Mouse (Mus musculus) urinary bladder, adult 18-20 months (tissue): Measurements from ENCODE around the gene Gtsf2.
A peak's percentile ranks its signal among the peaks of the same experiment; 100 is the strongest.
"Not testable (repeated sequence)": the region's sequence is repeated elsewhere in the genome, so short reads cannot be mapped to it uniquely, and the experiment has no call there.

Experiments used
- DNase-seq, 2 experiments: peaks; one replicate each; pipeline ENCODE4 v3.0.0; 2022; ENCODE audit warnings: low spot score in 2 of 2, mixed read lengths in 2 of 2

The Gtsf2 gene

DNA sequence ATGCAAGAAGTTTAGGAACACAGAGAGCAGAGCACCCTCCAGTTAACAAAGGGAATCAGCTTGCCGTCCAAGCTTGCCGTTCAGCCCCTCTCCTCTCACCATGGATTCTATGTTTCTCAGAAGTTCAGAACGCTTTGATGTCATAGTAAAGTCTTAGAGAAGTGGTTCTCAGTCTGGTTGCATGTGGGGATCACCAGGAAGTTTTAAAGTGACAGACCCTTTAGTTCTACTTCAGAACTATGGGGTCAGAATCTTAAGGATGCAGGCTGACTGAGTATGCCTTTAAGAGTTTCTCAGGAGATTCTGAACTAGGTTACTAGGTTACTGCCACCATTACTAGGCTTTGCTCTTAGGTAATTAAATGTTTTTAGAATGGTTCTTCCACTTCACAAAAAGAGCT lies at the start of gene Gtsf2:
Gene Gtsf2, minus strand, starts transcription at position 101 of the 400 bp plus-strand sequence.
- DNase-seq, result no peak

GRCm38 (mm10) chr15:103496204-103497140 lies 48.2 kb upstream of the Gtsf2 start:
- no peak for DNase-seq

GRCm38 (mm10) chr15:103488336-103488735 lies 40.1 kb upstream of the Gtsf2 start:
- no peak for DNase-seq

- no peak for DNase-seq
These were observed 38.4 kb upstream of the Gtsf2 start for GRCm38 (mm10) chr15:103486658-103487057.

DNA sequence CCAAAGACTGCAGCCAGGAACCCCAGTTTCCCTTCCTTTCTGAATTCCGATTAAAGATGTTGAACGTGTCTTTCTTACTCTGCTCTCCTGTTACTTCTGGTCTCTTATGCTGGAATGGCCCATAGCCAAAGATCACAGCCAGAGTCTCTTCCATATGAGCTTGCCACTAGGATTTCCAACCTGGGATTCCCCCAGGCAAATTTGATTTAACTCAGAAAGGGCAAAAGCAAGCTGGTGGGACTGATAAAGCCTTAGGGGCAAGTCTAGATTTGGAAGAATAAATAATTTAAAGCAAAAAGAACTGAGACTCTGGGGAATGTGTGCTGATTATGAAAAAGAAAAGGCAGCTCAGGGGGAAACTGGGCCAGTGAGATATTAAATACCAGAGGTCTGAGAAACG lies 36.8 kb upstream of the Gtsf2 start:
- DNase-seq, result no peak

DNA sequence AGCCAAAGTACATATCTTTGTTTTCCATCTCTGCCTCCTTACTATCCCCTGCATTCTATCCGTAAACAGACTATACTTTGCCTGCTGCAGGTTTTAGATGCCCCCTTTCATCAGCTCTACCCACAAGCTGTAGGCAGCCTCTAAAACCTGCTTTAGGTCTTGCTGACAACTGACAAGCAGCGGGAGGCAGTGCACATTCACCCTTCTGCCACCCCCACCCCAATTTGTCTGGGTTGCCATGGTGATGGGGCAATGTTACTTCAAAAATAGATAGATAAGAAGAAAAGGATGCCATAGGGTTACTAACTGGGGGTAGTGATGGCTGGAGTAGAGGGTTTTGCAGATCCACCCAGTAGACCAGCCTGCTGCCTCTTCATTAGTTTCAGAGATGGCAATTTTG lies 36.2 kb upstream of the Gtsf2 start:
- DNase-seq, result no peak

GRCm38 (mm10) chr15:103482488-103482887 lies 34.2 kb upstream of the Gtsf2 start:
- DNase-seq, result no peak

GRCm38 (mm10) chr15:103480129-103480528 lies 31.9 kb upstream of the Gtsf2 start:
- no peak for DNase-seq

DNA sequence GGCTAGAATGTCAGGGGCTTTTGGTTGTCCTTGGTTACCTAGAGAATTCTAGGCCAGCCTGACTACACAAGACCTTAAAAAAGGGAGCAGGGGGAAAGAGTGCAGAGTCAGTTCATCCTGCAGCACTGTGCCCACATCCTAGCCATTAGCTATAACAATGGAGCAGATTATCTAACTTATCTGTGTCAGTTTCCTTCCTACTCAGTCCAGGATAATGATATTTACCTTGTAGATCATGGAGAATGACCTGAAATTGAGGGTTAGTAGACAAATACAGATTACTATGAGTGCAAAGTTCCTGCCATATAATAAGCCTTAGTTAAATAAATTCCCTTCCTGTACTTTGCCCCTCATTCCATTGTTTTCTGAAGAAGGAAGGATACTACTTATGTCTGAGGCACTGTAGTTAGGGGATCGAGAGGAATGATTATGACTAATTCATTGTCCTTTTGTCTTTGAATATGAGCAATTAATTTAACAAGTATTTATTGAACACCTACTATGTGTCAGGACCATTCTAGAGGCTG lies 30.9 kb upstream of the Gtsf2 start:
- DNase-seq, result no peak

DNA sequence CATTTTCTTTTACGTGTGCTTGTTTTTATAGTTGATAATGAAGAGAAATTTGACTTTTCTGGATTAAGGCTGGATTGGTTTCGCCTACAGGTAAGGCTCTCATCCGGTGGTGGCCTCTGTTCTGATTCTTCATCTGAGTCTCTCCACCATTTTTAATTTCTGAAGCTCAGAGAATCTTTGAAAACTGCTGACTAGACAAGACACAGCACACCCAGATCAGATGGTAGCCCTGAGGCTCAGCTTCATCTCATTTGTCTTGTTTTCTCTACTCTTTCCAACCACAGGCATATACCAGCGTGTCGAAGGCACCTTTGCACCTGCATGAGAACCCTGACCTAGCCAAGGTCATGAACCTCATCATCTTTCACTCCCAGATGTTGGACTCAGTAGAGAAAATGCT lies 25.5 kb upstream of the Gtsf2 start:
- no peak for DNase-seq

DNA sequence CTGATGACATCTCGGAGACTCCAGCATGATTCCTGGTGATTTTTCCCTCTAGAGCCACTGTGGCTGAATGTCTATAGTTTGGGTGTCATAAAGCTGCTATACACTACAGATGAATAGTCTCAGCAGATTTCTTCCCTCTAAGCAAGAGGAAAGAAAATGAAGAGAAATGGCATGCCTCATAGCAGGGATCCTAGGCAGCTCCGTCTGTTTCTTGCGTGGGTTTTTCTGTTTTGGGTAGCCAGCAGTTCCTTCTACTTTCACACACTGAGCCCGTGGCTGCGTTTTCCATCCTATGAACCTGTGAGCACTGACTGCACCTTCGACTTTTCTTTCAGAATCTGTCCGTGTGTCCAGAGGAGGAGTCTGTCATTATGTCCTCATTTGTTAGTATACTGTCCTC lies 24.9 kb upstream of the Gtsf2 start:
- DNase-seq, result no peak

GRCm38 (mm10) chr15:103472265-103472664 lies 24.0 kb upstream of the Gtsf2 start:
- no peak for DNase-seq

GRCm38 (mm10) chr15:103471488-103472194 lies 23.4 kb upstream of the Gtsf2 start:
- DNase-seq, result no peak

- no peak for DNase-seq
These were observed 14.4 kb upstream of the Gtsf2 start for GRCm38 (mm10) chr15:103462539-103463261.

GRCm38 (mm10) chr15:103454449-103454848 lies 6.2 kb upstream of the Gtsf2 start:
- DNase-seq, result no peak

DNA sequence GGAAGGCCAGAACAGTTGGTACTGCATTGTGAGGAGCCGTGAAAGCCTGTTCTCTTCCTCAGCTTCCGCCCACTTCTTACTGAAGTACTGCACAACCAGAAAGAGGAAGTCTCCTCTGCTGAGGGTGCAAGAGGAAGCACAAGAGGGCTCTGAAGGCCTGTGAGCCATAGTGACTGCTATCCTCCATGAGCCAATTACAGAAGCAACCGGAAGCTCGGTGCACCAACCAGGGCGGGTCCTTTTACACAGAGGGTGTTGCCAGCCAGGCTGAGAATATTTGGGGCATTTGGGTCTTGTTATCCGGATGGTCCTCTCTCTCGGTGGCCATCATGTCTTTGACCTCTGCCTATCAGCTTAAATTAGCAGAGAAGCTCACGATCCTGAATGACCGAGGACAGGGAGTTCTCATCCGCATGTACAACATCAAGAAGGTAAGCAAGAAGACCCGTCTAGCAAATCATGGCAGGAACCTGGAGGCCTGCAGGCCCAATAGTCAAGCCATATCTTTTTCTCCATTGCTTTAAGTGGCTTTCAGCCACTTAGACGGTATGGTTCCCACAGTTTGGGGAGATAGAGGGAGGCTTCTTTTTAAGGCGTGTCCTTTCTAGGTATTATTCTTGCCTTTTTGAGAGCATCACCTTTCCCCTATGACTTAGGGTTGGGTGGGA lies 5.4 kb upstream of the Gtsf2 start, which contains the start of gene Nckap1l:
Gene Nckap1l, plus strand, starts transcription at position 244 of the 668 bp plus-strand sequence.
- peak in 1 of 2 experiments; percentile 20 for DNase-seq

DNA sequence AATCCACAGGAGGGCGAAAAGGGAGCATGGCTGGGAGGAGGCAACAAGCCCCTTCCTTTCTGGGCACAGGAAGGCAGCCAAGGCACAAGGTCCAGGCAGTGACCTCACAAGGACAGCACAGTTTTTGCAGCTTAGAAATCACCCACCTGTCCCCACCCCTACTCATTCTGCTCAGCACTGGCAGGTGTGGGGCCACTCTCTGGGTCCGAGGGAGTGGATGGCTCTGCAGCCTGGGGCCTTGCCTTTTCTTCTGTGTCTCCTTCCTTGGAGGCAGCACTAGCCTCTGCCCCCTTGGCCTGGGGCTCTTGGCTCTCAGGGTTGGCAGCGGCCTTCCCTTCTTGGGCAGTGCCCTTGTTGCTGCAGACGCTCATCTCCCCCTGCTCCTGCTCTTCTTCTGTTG lies 2.3 kb downstream of the Gtsf2 start:
- not testable (repeated sequence) for DNase-seq

DNA sequence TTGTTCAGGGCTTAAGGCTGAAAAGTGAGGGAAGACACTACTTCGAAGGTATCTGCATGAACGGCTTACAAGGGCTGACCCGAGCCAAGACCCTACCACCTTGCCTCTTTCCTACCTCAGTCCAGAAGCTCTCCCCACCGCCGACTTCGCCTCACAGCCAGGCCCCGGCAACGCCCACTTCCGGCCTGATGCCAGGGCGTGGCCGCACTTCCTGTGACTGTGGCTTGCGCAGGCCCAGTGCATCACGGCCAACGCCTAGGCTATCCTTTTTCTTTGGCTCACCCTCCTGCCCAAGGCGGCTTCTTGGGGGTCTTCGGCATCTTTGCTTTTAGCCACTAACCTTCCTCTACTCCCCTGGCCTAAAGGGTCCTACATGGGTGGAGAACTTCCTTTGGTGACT lies 18.0 kb downstream of the Gtsf2 start, which contains the start of gene Gtsf1:
Gene Gtsf1, minus strand, starts transcription at position 230 of the 400 bp plus-strand sequence.
- no peak for DNase-seq

GRCm38 (mm10) chr15:103427017-103427416 lies 21.3 kb downstream of the Gtsf2 start:
- no peak for DNase-seq

GRCm38 (mm10) chr15:103405586-103405985 lies 42.7 kb downstream of the Gtsf2 start:
- DNase-seq, result not testable (repeated sequence)

DNA sequence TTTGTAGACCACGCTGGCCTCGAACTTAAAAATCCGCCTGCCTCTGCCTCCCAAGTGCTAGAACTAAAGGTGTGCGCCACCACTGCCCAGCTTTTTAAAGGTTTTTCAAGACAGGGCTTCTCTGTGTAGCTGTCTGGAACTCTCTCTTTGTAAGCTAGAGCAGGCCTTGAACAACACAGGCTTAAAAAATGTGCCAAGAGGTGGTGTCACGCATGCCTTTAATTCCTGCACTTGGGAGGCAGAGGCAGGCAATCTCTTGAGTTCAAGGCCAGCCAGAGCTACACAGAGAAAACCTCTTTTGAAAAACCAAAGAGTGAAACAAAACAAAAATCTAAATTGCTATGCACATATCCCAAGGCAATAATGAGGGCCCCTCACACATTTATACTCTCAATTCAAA lies 46.9 kb downstream of the Gtsf2 start:
- DNase-seq, result no peak
